Mouse (Mus musculus): ENCODE results near the gene Ripor3.

DNA sequence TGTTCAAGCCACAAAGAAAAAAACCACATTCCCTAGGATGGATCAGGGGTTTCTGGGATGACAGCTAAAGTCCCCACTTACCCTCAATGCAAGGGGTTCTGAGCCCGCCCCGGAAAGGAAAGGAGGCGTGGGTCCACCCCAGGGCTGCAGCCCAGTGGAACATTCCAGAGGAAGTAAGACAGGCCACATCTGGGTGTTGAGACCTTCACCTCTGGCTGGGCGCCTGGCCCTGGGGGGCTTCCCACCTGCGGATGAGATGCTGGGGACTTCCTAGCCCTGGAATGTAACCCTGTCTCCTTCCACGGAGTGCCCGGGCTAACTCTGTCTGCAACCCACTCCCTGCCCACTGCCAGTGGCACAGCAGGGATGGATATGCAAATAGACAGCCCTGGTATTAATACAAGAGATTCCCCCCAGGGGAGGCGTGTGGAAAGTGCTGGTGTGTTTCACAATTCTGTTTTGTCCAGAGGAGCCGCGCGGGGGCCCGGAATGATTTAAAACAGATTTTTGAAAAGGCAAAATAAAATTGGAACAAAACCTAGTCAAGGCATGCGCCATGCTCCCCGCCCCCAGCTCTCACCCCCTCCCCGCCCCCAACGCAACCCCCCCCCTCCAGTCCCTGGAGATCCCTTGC is 38.7 kb upstream of the Ripor3 start:
- TF ChIP-seq POLR2A (IDR thresholded peaks at IDR 0.05; ENCODE audit: borderline replicate concordance, control insufficient read depth, low read depth, low read length) (no peak), CTCF (IDR thresholded peaks at IDR 0.05; ENCODE audit: control insufficient read depth, insufficient read depth, low read length) (no peak)
